Mouse (Mus musculus): ENCODE results near the gene Cep112.

The Cep112 gene

DNA sequence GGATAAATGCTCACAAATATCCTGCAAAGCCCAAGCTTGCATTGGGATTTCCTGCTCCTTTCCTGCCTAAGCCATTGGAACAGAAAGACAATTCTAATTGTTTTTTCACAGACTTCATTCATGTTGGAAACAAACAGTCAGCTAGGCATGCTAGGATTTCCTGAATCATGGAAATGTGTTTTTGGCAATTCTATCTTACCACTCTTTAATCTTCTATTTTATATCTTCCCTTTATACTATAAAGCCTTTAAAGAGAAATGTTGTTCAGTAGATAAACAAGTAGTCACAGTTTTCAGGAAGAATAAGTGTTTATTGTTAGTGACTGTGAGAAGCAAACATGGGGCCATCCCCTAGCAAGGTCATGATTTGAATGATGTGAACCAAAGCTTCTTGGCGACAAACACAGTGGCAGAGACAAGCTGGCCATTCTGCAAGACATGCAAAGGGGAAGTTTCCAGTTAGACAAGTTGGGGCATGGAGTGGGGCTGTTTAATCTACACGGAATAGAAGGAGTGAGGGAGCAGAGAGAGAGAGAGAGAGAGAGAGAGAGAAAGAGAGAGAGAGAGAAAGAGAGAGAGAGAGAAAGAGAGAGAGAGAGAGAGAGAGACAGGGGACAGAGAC, 169.1 kb downstream of the Cep112 start:
- ATAC-seq (ENCODE audit: low TSS enrichment): no peak

GRCm38 (mm10) chr11:108605301-108605700, 180.3 kb downstream of the Cep112 start:
- ATAC-seq (ENCODE audit: low TSS enrichment): peak; percentile 44; the same call in 1 of the 2 replicates

DNA sequence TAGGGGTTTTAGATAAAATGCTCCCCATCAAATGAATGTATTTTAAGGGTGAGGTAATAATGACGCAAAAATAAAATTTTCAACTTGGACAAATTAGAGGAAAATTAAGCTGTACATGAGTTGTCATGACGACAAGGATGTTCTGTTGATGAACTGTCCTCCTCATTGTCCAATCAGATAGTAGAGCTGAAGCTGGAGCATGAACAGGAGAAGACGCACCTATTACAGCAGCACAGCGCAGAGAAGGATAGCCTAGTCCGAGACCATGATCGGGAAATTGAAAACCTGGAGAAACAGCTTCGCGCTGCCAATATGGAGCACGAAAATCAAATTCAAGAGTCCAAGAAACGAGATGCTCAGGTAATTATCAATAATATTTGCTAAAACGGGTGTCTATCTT, 181.0 kb downstream of the Cep112 start:
- ATAC-seq (ENCODE audit: low TSS enrichment): no peak

DNA sequence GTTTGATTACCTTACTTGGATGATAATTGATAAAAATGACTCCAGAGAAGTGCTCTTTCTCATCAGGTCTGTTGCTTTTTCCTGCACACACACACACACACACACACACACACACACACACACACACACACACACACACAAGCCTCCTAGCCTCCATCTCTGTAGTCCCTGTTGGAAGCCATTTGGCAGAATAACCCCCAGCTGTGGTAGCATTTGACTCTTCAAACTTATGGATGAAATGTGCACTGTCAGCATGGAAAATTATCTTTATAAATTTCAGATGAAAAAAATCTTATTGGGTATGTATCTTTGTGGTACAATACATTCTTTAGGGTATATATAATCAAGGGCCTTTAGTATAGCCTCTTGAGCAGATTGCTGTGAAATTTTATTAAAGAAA, 181.8 kb downstream of the Cep112 start:
- ATAC-seq (ENCODE audit: low TSS enrichment): no peak

DNA sequence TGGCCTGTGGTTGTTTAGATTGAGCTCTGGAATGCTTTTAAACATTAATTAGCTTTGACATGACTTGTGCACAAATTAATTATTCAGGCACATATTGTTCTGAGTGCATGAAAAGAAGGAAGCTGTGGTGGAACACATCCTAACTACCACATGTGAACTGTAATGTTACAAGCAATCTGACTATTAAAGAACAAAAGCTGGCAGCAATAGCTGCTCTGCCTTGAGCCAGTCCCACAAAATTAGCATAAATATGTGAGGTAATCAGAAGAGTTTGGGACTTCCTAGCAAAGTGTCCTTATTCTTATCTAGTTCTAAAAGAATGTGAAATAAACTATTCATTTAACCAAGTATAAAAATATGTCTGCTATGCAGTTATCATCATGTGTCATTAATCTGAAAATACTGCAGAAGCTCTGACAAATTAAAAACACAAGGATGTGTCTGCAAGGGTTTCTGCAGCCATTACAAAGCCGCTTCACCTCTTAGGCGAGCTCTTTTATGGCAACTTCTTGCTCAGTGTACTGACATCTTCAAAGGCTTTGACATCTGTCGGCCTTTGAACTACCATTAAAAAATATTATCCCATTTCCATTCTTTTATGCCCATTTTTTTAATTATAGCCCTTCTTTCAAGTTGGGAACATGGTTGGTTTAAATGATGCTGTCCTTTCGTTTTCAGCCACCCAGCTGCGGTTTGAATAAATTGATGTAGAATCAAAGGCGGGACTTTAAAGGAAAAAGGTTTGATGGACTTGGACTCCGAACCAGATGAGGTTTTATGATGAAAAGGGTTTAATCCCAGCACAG, 195.8 kb downstream of the Cep112 start:
- no peak for ATAC-seq (ENCODE audit: low TSS enrichment)

GRCm38 (mm10) chr11:108621434-108621901, 196.5 kb downstream of the Cep112 start:
- no peak for ATAC-seq (ENCODE audit: low TSS enrichment)

- ATAC-seq (ENCODE audit: low TSS enrichment): no peak
These were observed 200.7 kb downstream of the Cep112 start for GRCm38 (mm10) chr11:108625546-108626232.

DNA sequence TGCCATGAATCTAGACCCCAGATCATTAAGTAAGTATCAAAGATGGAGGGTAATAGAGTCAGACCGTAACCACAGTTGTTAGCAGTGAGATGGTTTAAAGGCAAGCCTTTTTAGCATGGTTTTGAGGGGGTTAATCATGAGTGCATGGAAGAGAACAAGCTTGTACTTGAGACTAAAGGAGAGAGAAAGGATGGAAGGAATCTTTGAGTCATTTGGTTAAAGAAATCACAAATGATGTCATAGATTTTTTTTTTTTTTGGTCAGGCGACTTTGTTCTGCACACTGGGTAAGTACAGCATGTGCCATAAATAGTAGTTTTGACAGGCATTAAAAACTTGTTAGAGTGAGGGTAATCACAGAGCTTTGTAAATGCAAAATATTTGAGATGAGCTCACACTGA, 212.8 kb downstream of the Cep112 start:
- no peak for ATAC-seq (ENCODE audit: low TSS enrichment)

DNA sequence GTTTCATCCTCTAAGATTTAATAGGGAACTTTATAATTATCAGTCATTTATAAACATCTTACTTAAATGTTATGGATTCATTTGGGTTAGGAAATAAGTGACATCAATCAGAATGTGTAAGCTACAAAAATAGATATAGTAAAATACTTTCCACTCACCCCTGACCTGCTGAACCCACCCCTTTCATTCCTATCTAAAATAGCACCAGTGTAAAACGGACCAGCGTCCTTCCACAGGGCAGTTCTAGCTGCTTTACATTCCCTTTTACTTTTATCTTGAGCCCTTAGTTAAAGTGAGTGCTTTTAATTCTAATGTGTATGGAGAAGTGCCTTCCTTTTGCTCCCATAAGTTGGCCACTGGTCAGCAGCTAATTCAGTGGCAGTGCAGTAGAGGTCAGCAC, 230.6 kb downstream of the Cep112 start:
- no peak for ATAC-seq (ENCODE audit: low TSS enrichment)

DNA sequence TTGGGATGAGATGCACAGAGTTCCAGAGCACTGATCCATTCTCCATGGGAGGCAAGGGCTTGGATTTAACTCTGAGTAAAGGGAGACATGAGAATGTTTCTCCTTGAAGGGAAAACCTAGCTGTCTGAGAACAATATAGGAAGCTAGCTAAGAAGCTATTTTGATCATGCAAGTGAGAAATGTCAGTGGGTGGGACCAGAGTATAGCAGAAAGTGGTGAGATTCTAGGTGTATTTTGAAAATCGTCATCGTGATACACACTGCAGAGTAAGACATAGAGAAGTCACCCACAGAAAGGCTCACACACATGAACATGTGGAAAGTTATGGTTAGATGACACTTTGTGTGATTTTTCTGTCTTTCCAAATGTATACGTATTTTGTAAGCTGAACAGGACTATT, 257.0 kb downstream of the Cep112 start:
- ATAC-seq (ENCODE audit: low TSS enrichment): peak; percentile 76

GRCm38 (mm10) chr11:108696563-108696962, 271.6 kb downstream of the Cep112 start:
- no peak for ATAC-seq (ENCODE audit: low TSS enrichment)

DNA sequence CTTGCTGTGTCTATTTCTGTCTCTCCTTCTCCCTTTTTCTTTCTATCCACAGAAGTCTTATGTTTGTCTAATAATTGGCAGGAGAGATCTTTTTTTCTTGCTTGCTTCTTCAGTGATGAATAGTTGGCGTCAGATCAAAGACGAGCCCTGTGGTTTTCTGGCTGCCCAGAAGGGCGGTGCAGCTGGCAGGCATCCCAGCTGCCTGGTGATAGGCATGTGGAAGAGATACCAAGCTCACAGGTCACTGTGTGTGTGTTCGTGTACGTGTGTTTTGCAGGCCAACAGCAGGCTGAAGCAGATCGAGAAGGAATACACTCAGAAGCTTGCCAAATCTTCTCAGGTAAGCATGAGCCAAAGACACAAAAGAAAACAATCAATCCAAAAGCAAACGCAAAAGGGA, 327.3 kb downstream of the Cep112 start:
- ATAC-seq (ENCODE audit: low TSS enrichment): no peak

GRCm38 (mm10) chr11:108752765-108753164, 327.8 kb downstream of the Cep112 start:
- no peak for ATAC-seq (ENCODE audit: low TSS enrichment)

DNA sequence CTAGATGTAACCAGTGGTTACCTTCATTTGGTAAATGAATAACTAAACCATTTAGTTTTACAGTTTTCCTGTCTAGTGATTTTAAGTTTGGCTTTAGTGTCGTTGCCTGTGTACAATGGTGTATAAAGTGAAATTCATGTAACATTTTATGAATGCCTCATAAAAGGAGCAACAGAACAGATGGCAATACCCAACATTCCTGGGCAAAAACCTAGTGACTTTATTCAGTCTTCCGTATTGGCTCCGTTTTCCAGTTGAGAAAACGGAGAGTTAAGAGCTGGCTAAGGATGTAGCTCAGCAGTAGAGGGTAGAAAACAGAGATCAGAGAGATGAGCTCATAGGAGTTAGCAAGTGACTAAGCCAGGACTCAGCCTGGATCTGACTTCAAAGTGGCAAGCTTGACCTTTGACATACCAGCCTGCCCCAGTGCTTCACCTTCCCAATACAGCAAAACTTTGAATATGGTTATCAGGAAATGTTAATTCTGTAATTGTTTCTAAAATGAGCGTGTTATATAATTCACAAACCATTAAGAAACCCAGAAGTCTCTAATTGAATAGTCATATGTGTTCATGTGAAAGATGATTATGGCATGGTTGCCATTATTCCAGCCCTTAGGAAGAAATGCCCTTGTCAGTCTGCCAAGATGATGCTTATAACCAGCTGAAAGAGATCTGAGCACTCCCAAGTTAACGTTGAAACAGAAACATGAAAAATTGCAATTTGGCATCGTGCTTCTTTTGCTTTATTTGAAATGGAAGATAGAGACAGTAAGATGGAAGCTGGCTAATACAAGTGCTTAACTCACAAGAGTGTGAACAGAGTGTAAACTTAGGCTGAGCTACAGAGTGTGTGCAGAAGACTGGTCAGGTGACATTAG, 328.6 kb downstream of the Cep112 start:
- no peak for ATAC-seq (ENCODE audit: low TSS enrichment)

DNA sequence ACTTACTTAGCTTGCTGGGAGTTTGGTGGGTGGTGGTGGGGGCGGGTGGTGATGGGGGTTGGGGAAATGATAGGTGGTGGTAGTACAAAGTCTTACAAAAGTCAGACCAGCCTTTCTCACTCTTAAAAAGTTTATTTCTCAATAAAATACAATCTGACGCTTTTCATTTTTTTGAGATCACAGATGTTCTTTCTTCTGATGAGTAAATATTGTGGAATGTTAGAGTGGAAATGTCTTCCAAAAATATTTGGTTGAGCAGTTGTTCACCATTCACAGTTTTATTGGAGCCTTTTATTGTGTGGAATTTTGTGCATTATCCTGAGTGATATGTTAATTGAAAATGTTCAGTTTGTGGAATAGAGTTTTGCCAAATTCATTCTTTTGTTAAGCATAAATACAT, 332.2 kb downstream of the Cep112 start:
- no peak for ATAC-seq (ENCODE audit: low TSS enrichment)

GRCm38 (mm10) chr11:108757626-108758430, 332.8 kb downstream of the Cep112 start:
- peak; percentile 79 for ATAC-seq (ENCODE audit: low TSS enrichment)

GRCm38 (mm10) chr11:108770064-108770463, 345.1 kb downstream of the Cep112 start:
- no peak for ATAC-seq (ENCODE audit: low TSS enrichment)

GRCm38 (mm10) chr11:108774019-108774670, 349.2 kb downstream of the Cep112 start:
- no peak for ATAC-seq (ENCODE audit: low TSS enrichment)

- no peak for ATAC-seq (ENCODE audit: low TSS enrichment)
These were observed 352.2 kb downstream of the Cep112 start for GRCm38 (mm10) chr11:108777158-108777557.
